Mouse (Mus musculus) mature B cell (primary cell): ENCODE results near the gene H2al1c.
"Not testable (repeated sequence)": the region's sequence is repeated elsewhere in the genome, so short reads cannot be mapped to it uniquely, and the experiment has no call there.

Experiments used
- in situ Hi-C: fragments of 300-500 bp; cut with MboI; formaldehyde crosslinking; loops from 2 replicates; pipeline ENCODE4 v1.14.3; 2019

The H2al1c gene

DNA sequence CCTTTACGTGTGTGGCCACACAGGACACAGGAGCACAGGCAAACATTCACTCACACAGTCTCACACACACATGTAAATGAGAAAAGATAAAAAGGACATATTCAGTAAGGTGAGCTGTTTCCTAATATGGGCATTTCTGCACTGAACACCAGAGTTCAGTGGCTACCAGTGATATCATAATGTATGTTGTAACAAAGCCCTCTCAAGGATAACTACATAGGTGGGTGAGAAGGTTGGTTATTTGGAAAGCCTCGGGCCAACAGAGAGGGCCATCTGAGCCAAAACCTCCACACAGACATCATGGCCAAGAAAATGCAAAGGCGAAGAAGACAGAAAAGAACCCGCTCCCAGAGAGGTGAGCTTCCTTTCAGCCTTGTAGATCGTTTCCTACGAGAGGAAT, at the start of gene H2al1c:
Gene H2al1c (plus strand): TSS at position 301 of the 400 bp plus-strand sequence.
- in situ Hi-C loops: not testable (repeated sequence)

DNA sequence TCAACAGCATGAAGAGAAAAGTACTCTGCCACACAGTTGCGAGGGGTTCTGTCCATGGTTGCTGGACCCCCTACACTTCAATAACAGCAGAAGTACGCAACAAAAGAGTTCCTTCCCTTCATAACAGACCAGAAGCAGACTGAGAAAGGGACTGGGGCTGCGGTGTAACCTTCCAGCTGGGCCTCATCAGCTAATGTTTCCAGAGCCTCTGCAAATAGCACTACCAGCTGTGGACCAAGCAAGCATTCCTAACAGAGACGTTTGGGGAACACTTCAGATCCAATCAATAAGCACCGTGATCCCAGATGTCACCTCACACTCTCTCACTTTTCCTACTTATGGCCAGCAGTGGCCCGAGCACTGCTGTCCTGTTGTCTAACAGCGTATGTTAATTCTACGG, 40.5 kb upstream of the H2al1c start:
- in situ Hi-C loops: no loop called here

DNA sequence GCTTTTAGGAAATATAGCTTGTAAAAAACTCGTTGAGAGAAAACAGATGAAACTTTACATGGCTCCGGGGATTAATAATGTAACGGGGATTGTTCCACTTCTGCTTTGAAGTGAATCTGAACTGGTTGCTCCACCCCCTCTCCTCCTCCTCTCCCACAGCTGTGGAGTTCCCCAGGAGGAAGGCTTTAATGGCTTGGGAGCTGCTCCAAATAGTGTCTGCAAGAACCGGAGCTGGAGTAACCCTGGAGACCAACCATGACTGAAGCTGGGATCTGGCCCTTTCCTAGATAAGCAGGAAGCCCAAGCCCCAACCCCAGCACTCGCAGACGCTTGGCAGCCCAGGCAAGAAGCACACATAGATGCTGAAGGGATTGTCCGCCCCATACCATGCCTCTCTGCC, 37.7 kb upstream of the H2al1c start:
- in situ Hi-C loops: no loop called here

DNA sequence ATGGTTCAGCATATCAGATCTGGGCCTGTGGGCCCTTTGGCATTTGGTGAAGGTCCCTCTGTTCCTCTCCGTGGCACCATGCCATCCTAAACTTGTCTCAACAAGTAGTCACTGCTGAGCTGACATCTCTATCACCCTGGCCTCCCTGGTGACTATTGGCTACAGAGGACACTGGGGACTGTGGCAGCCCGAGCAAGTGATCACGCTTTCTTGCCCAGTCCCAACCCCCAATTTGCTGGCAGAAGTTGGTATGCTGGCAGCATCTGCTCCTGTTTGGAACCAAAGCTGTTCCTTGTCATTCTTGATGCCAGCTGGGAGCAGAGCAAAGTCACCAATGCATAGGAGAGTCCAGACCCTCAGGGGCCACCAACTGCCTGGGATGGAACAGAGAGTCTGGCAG, 36.4 kb upstream of the H2al1c start:
- in situ Hi-C loops: no loop called here

DNA sequence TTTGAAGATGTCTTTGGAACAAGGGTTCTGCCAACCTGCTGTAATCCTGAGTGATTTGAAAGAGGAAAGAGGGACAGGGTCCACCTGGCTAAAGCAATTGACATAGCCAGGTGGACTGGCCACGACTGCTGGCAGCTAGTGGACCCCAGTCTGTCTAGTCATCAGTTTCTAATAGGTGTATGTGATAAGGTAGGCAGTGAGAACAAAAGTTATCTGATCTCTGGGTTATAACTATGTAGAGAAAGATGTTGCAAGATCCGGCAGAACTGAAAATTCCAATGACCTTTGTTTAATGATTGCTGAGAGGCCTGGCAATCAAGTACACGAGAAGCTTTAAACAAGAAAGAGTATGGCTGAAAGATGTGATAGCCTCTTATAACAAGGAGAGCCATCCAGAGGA, 32.3 kb upstream of the H2al1c start:
- in situ Hi-C loops: no loop called here

DNA sequence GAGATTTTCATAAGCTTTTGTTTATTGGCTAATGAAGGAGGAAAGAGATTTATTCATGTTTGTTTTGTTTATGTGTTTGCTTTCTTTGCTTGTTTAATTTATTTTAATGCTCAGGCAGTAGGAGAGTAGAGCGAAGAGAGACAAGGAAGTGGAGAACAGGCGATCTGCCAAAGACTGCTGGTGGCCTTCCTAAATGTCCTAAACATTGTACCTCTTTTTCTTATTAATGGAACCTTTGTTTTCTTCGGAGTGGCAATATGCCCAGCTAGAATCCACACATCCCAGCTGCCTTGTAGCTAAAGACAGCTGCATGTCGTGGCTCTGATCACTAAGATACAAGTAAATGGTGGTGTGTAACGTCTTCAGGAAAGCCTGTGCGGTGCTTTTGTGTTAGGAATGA, 28.4 kb upstream of the H2al1c start:
- in situ Hi-C loops: no loop called here

DNA sequence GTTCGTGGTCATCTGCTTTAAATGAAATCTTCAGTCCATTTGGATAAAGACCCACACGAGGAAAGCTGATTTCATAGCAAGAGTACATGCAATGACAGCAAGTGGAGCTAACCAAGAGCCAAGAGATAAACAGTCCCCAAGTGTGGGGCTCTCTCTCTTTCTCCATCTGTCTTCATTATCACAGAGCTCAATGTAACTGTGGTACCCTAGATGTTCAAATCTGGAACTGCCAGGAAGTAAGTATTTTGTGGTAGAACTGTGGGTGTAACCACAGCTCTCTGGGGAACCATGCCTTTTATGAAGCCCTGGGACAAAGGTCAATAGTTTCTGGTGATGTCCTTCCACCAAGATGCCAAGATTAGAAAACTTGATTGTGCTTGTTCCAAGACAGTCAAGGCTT, 24.7 kb upstream of the H2al1c start:
- in situ Hi-C loops: no loop called here

DNA sequence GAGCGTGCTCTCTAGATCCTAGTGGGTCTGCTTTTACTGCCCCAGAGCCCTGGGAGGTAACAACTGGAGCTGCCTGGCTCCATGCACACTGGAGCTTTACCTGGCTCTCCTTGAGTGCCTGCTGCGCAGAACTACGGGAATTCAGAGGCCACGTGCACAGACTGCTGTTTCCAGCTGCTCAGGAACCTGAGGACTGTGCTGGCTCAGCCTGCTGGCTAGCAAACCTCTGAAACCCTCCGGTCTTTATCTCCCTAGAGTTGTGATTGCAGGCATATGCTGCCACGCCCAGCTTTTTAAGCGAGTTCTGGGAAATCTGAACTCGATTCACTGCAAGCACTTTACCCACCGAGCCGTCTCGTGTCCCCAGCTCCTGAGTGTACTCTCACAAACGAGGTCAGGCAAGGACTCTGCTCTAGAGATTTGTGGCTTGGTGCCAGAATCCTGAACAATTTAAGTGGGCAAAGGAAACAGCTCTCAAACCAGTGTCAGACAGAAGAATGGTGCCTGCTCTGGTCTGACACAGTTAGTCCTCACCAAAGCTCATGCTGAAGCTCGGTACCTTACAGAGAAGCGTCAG, 17.1 kb upstream of the H2al1c start:
- in situ Hi-C loops: no loop called here

DNA sequence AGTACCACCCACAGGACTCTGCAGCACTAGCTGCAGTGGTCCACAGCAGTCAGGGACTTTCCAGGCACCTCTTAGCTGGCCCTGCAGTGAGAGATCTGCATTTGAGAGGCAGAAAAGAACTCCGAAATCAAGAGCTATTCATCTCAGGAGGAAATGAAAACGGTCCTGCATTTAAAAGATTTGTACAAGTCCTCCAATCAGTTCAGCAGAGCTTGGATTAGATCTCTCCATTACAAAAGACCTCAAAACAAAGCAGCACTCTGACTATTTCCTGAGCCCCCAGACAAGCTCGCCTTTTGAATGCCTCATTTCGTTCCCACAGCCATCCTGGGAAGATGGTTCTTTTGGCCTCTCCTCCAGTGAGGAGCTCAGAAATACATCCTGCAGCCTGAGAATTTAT, 16.2 kb upstream of the H2al1c start:
- in situ Hi-C loops: no loop called here

DNA sequence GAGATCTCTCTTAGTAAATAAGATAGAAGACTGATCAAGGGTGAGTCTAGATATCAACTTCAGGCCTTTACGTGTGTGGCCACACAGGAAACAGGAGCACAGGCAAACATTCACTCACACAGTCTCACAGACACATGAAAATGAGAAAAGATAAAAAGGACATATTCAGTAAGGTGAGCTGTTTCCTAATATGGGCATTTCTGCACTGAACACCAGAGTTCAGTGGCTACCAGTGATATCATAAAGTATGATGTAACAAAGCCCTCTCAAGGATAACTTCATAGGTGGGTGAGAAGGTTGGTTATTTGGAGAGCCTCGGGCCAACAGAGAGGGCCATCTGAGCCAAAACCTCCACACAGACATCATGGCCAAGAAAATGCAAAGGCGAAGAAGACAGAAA, 6.5 kb upstream of the H2al1c start, which contains the start of gene H2al1a:
Gene H2al1a (plus strand): TSS at position 301 of the 400 bp plus-strand sequence.
- in situ Hi-C loops: not testable (repeated sequence)

DNA sequence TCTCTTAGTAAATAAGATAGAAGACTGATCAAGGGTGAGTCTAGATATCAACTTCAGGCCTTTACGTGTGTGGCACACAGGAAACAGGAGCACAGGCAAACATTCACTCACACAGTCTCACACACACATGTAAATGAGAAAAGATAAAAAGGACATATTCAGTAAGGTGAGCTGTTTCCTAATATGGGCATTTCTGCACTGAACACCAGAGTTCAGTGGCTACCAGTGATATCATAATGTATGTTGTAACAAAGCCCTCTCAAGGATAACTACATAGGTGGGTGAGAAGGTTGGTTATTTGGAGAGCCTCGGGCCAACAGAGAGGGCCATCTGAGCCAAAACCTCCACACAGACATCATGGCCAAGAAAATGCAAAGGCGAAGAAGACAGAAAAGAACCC, 3.3 kb upstream of the H2al1c start, which contains the start of gene H2al1b:
Gene H2al1b (plus strand): TSS at position 301 of the 400 bp plus-strand sequence.
- in situ Hi-C loops: not testable (repeated sequence)

DNA sequence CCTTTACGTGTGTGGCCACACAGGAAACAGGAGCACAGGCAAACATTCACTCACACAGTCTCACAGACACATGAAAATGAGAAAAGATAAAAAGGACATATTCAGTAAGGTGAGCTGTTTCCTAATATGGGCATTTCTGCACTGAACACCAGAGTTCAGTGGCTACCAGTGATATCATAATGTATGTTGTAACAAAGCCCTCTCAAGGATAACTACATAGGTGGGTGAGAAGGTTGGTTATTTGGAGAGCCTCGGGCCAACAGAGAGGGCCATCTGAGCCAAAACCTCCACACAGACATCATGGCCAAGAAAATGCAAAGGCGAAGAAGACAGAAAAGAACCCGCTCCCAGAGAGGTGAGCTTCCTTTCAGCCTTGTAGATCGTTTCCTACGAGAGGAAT, 3.1 kb downstream of the H2al1c start, which contains the start of gene H2al1d:
Gene H2al1d (plus strand): TSS at position 301 of the 400 bp plus-strand sequence.
- in situ Hi-C loops: not testable (repeated sequence)

DNA sequence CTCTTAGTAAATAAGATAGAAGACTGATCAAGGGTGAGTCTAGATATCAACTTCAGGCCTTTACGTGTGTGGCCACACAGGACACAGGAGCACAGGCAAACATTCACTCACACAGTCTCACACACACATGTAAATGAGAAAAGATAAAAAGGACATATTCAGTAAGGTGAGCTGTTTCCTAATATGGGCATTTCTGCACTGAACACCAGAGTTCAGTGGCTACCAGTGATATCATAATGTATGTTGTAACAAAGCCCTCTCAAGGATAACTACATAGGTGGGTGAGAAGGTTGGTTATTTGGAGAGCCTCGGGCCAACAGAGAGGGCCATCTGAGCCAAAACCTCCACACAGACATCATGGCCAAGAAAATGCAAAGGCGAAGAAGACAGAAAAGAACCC, 6.2 kb downstream of the H2al1c start, which contains the start of gene H2al1e:
Gene H2al1e (plus strand): TSS at position 301 of the 400 bp plus-strand sequence.
- in situ Hi-C loops: not testable (repeated sequence)

DNA sequence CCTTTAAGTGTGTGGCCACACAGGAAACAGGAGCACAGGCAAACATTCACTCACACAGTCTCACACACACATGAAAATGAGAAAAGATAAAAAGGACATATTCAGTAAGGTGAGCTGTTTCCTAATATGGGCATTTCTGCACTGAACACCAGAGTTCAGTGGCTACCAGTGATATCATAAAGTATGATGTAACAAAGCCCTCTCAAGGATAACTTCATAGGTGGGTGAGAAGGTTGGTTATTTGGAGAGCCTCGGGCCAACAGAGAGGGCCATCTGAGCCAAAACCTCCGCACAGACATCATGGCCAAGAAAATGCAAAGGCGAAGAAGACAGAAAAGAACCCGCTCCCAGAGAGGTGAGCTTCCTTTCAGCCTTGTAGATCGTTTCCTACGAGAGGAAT, 9.4 kb downstream of the H2al1c start, which contains the start of gene H2al1f:
Gene H2al1f (plus strand): TSS at position 301 of the 400 bp plus-strand sequence.
- in situ Hi-C loops: not testable (repeated sequence)

DNA sequence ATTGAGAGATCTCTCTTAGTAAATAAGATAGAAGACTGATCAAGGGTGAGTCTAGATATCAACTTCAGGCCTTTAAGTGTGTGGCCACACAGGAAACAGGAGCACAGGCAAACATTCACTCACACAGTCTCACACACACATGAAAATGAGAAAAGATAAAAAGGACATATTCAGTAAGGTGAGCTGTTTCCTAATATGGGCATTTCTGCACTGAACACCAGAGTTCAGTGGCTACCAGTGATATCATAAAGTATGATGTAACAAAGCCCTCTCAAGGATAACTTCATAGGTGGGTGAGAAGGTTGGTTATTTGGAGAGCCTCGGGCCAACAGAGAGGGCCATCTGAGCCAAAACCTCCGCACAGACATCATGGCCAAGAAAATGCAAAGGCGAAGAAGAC, 12.5 kb downstream of the H2al1c start, which contains the start of gene H2al1g:
Gene H2al1g (plus strand): TSS at position 301 of the 400 bp plus-strand sequence.
- in situ Hi-C loops: not testable (repeated sequence)

DNA sequence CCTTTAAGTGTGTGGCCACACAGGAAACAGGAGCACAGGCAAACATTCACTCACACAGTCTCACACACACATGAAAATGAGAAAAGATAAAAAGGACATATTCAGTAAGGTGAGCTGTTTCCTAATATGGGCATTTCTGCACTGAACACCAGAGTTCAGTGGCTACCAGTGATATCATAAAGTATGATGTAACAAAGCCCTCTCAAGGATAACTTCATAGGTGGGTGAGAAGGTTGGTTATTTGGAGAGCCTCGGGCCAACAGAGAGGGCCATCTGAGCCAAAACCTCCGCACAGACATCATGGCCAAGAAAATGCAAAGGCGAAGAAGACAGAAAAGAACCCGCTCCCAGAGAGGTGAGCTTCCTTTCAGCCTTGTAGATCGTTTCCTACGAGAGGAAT, 15.7 kb downstream of the H2al1c start, which contains the start of gene H2al1h:
Gene H2al1h (plus strand): TSS at position 301 of the 400 bp plus-strand sequence.
- in situ Hi-C loops: not testable (repeated sequence)

DNA sequence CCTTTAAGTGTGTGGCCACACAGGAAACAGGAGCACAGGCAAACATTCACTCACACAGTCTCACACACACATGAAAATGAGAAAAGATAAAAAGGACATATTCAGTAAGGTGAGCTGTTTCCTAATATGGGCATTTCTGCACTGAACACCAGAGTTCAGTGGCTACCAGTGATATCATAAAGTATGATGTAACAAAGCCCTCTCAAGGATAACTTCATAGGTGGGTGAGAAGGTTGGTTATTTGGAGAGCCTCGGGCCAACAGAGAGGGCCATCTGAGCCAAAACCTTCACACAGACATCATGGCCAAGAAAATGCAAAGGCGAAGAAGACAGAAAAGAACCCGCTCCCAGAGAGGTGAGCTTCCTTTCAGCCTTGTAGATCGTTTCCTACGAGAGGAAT, 18.9 kb downstream of the H2al1c start, which contains the start of gene H2al1i:
Gene H2al1i (plus strand): TSS at position 301 of the 400 bp plus-strand sequence.
- in situ Hi-C loops: not testable (repeated sequence)

DNA sequence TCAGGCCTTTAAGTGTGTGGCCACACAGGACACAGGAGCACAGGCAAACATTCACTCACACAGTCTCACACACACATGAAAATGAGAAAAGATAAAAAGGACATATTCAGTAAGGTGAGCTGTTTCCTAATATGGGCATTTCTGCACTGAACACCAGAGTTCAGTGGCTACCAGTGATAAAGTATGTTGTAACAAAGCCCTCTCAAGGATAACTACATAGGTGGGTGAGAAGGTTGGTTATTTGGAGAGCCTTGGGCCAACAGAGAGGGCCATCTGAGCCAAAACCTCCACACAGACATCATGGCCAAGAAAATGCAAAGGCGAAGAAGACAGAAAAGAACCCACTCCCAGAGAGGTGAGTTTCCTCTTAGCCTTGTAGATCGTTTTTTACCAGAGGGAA, 22.1 kb downstream of the H2al1c start, which contains the start of gene H2al1j:
Gene H2al1j (plus strand): TSS at position 301 of the 400 bp plus-strand sequence.
- in situ Hi-C loops: not testable (repeated sequence)

DNA sequence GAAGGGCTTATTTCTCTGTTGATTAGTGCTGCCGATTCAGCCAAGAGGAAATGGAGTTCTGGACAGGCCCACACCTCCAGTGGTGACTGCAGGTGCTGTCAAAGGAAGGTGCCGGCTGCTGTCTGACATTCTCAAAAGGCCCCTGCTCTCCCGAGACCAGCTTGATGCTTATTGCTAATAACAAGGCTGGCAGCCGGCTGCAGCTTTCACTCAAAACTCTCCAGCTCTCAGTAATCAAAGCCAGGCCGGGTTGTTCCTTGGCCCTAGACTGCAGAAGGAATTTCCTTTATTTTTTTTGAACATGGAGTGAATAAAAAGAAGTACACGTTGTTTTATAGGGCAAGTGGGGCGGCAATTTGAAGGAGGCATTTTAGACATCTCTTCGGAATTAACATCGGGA, 40.3 kb downstream of the H2al1c start:
- in situ Hi-C loops: no loop called here

DNA sequence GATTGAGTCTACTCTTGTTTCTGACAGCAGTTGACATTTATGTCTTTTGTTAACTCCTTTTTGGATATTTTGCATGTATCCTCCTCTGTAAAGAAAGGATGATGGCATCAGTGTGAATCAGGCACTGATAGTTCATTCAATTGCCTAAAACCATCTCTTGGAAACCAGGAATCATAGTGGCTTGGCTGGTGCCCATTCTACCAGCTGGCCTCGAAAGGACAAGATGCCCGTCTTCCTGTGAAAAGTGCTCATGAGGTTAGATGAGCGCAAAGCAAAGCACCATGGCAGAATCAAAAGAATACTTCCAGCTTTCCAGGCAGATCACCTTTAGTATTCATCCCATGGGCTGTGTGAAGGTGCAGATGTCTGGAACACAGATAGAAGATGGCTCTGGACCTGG, 41.3 kb downstream of the H2al1c start:
- in situ Hi-C loops: no loop called here
